Mouse (Mus musculus) heart, embryonic 13.5 days (tissue): Measurements from ENCODE around the gene Slc10a4. TPM values are rescaled to one million over a fixed set of nuclear protein-coding genes. Genes with fewer than 3 reads are reported as not detected.
A peak's percentile ranks its signal among the peaks of the same experiment; 100 is the strongest.

Experiments used
- ATAC-seq: fragments of 200-750 bp; cut with Nextera tagmentation; 2 replicates; pipeline ENCODE4 v1.8.0; 2017; ENCODE audit warnings: moderate TSS enrichment; ENCODE audit not compliant: insufficient number of reproducible peaks, low FRiP score, low TSS enrichment; ENCODE audit errors: extremely low read depth
- H3K27ac ChIP-seq: fragments of 300-500 bp; sonication (generic); replicated peaks from 2 replicates; pipeline ENCODE4 v1.5.1; 2015; ENCODE audit warnings: moderate library complexity, mild to moderate bottlenecking, inconsistent platforms
- H3K27me3 ChIP-seq: fragments of 300-500 bp; sonication (generic); replicated peaks from 2 replicates; pipeline ENCODE4 v1.6.1; 2015; ENCODE audit warnings: mild to moderate bottlenecking, inconsistent platforms
- H3K36me3 ChIP-seq: fragments of 300-500 bp; sonication (generic); 2 replicates; pipeline ENCODE4 v1.6.1; 2015; ENCODE audit warnings: mild to moderate bottlenecking, inconsistent platforms
- H3K4me1 ChIP-seq: fragments of 300-500 bp; sonication (generic); 2 replicates; pipeline ENCODE4 v1.6.1; 2015; ENCODE audit warnings: inconsistent platforms
- H3K4me2 ChIP-seq: fragments of 300-500 bp; sonication (generic); 2 replicates; pipeline ENCODE4 v1.6.1; 2015; ENCODE audit warnings: inconsistent platforms, mild to moderate bottlenecking, moderate library complexity
- H3K4me3 ChIP-seq: fragments of 300-500 bp; sonication (generic); 2 replicates; pipeline ENCODE4 v1.5.1; 2015; ENCODE audit warnings: moderate library complexity, mild to moderate bottlenecking, inconsistent platforms
- H3K9ac ChIP-seq: fragments of 300-500 bp; sonication (generic); 2 replicates; pipeline ENCODE4 v1.6.1; 2015; ENCODE audit warnings: inconsistent platforms, mild to moderate bottlenecking, moderate library complexity
- H3K9me3 ChIP-seq: fragments of 300-500 bp; sonication (generic); 2 replicates; pipeline ENCODE4 v1.6.1; 2016; ENCODE audit warnings: inconsistent platforms
- WGBS: fragments of 180-500 bp; shearing (Covaris S2); methylation state at CpG from one replicate; pipeline ENCODE4 v1.1.7; 2015; ENCODE audit warnings: mixed read lengths; 5-methylcytosine and 5-hydroxymethylcytosine counted together
- polyA plus RNA-seq: library from polyadenylated mRNA; unstranded; fragments of >200 nt; fragmentation: Nextera tagmentation; extraction: Ambion mirVana; gene quantifications from 2 replicates; pipeline ENCODE4 v1.2.1, GENCODE M21; 2015

Gene Slc10a4
- polyA plus RNA-seq, 1 experiment from 2014 or later: 1.6 TPM

- no peak for ATAC-seq
Observed at GRCm38 (mm10) chr5:73014745-73015144, 8.1 kb downstream of the Slc10a4 start.

GRCm38 (mm10) chr5:73023801-73024200 is 17.1 kb downstream of the Slc10a4 start:
- Histone ChIP-seq H3K4me2 (no peak overlapping the region), H3K4me1 (peaks cover 7% of the 10 kb centered on the region), H3K27me3 (no peaks in the 10 kb centered on the region), H3K9me3 (no peaks in the 10 kb centered on the region), H3K4me3 (no peak overlapping the region), H3K36me3 (peaks cover 71% of the 10 kb centered on the region), H3K9ac (no peak overlapping the region), H3K27ac (no peak overlapping the region)
- no peak for ATAC-seq
- 94% methylated on average over 13 of the region's 13 CpGs for WGBS

More at GRCm38 (mm10) chr5:73014745-73015144, 8.1 kb downstream of the Slc10a4 start:
- Histone ChIP-seq H3K36me3 (no peaks in the 10 kb centered on the region), H3K4me3 (no peak overlapping the region), H3K4me1 (peaks cover 9% of the 10 kb centered on the region), H3K27me3 (peaks cover 49% of the 10 kb centered on the region), H3K27ac (no peak overlapping the region), H3K9me3 (no peaks in the 10 kb centered on the region), H3K9ac (no peak overlapping the region), H3K4me2 (no peak overlapping the region)
- 43% methylated on average over 9 of the region's 9 CpGs for WGBS

GRCm38 (mm10) chr5:73028646-73029045 is 22.0 kb downstream of the Slc10a4 start:
- Histone ChIP-seq H3K9me3 (no peaks in the 10 kb centered on the region), H3K36me3 (peaks cover 93% of the 10 kb centered on the region), H3K27ac (peak overlapping the region; percentile 12; the same call in 1 of the 2 replicates), H3K4me1 (peaks cover 10% of the 10 kb centered on the region), H3K27me3 (no peaks in the 10 kb centered on the region), H3K4me3 (no peak overlapping the region), H3K9ac (no peak overlapping the region), H3K4me2 (peak overlapping the region; percentile 25)
- WGBS: 44% methylated on average over 13 of the region's 13 CpGs
- no peak for ATAC-seq

GRCm38 (mm10) chr5:73032481-73032880 is 25.8 kb downstream of the Slc10a4 start:
- Histone ChIP-seq H3K9ac (no peak overlapping the region), H3K27me3 (no peaks in the 10 kb centered on the region), H3K9me3 (no peaks in the 10 kb centered on the region), H3K4me3 (no peak overlapping the region), H3K36me3 (peaks cover 88% of the 10 kb centered on the region), H3K4me2 (no peak overlapping the region), H3K4me1 (peaks cover 10% of the 10 kb centered on the region), H3K27ac (no peak overlapping the region)
- ATAC-seq: no peak
- WGBS: 88% methylated on average over 11 of the region's 11 CpGs

- H3K9ac ChIP-seq: no peak overlapping the region
- H3K27ac ChIP-seq: no peak overlapping the region
- ATAC-seq: no peak
- no peak overlapping the region for H3K4me3 ChIP-seq
- H3K4me1 ChIP-seq: peaks cover 5% of the 10 kb centered on the region; the same call in 1 of the 2 replicates
- peaks cover 76% of the 10 kb centered on the region for H3K36me3 ChIP-seq
- 96% methylated on average over 2 of the region's 2 CpGs for WGBS
- no peaks in the 10 kb centered on the region for H3K9me3 ChIP-seq
- no peak overlapping the region for H3K4me2 ChIP-seq
- no peaks in the 10 kb centered on the region for H3K27me3 ChIP-seq
Observed at GRCm38 (mm10) chr5:73044055-73044454, 37.4 kb downstream of the Slc10a4 start.

- H3K9ac ChIP-seq: no peak overlapping the region
- H3K27me3 ChIP-seq: no peaks in the 10 kb centered on the region
- ATAC-seq: no peak
- H3K4me1 ChIP-seq: peaks cover 5% of the 10 kb centered on the region; the same call in 1 of the 2 replicates
- H3K36me3 ChIP-seq: peaks cover 98% of the 10 kb centered on the region
- H3K4me3 ChIP-seq: no peak overlapping the region
- H3K4me2 ChIP-seq: no peak overlapping the region
- H3K27ac ChIP-seq: no peak overlapping the region
- WGBS: 71% methylated on average over 7 of the region's 7 CpGs
- H3K9me3 ChIP-seq: no peaks in the 10 kb centered on the region
Observed at GRCm38 (mm10) chr5:73047651-73048245, 41.1 kb downstream of the Slc10a4 start.

- WGBS: 94% methylated on average over 8 of the region's 8 CpGs
- H3K9ac ChIP-seq: no peak overlapping the region
- no peak for ATAC-seq
Observed at GRCm38 (mm10) chr5:73053933-73054332, 47.2 kb downstream of the Slc10a4 start.

GRCm38 (mm10) chr5:73056457-73056856 is 49.8 kb downstream of the Slc10a4 start:
- Histone ChIP-seq H3K27me3 (no peaks in the 10 kb centered on the region), H3K9ac (no peak overlapping the region), H3K9me3 (no peaks in the 10 kb centered on the region), H3K27ac (no peak overlapping the region), H3K4me2 (no peak overlapping the region), H3K36me3 (peaks cover 85% of the 10 kb centered on the region), H3K4me3 (no peak overlapping the region), H3K4me1 (no peaks in the 10 kb centered on the region)
- WGBS: 91% methylated on average over 6 of the region's 6 CpGs
- no peak for ATAC-seq

More at GRCm38 (mm10) chr5:73053933-73054332, 47.2 kb downstream of the Slc10a4 start:
- no peak overlapping the region for H3K4me2 ChIP-seq
- no peaks in the 10 kb centered on the region for H3K27me3 ChIP-seq
- H3K4me1 ChIP-seq: no peaks in the 10 kb centered on the region
- no peak overlapping the region for H3K27ac ChIP-seq
- no peak overlapping the region for H3K4me3 ChIP-seq
- H3K9me3 ChIP-seq: no peaks in the 10 kb centered on the region
- H3K36me3 ChIP-seq: peaks cover 97% of the 10 kb centered on the region

GRCm38 (mm10) chr5:73056937-73057336 is 50.3 kb downstream of the Slc10a4 start:
- 84% methylated on average over 5 of the region's 5 CpGs for WGBS
- ATAC-seq: no peak
- no peaks in the 10 kb centered on the region for H3K4me1 ChIP-seq
- no peak overlapping the region for H3K27ac ChIP-seq
- no peak overlapping the region for H3K4me3 ChIP-seq
- H3K9ac ChIP-seq: no peak overlapping the region
- H3K9me3 ChIP-seq: no peaks in the 10 kb centered on the region
- H3K27me3 ChIP-seq: no peaks in the 10 kb centered on the region
- peaks cover 84% of the 10 kb centered on the region for H3K36me3 ChIP-seq
- no peak overlapping the region for H3K4me2 ChIP-seq

GRCm38 (mm10) chr5:73061506-73062155 is 54.9 kb downstream of the Slc10a4 start:
- no peak for ATAC-seq
- Histone ChIP-seq H3K4me2 (no peak overlapping the region), H3K4me3 (no peak overlapping the region), H3K9me3 (no peaks in the 10 kb centered on the region), H3K9ac (no peak overlapping the region), H3K36me3 (peaks cover 76% of the 10 kb centered on the region), H3K27me3 (no peaks in the 10 kb centered on the region), H3K27ac (no peak overlapping the region), H3K4me1 (no peaks in the 10 kb centered on the region)
- WGBS: 88% methylated on average over 11 of the region's 11 CpGs
